ENCODE assay signal across 9 mouse cellular contexts in the genomic region with DNA sequence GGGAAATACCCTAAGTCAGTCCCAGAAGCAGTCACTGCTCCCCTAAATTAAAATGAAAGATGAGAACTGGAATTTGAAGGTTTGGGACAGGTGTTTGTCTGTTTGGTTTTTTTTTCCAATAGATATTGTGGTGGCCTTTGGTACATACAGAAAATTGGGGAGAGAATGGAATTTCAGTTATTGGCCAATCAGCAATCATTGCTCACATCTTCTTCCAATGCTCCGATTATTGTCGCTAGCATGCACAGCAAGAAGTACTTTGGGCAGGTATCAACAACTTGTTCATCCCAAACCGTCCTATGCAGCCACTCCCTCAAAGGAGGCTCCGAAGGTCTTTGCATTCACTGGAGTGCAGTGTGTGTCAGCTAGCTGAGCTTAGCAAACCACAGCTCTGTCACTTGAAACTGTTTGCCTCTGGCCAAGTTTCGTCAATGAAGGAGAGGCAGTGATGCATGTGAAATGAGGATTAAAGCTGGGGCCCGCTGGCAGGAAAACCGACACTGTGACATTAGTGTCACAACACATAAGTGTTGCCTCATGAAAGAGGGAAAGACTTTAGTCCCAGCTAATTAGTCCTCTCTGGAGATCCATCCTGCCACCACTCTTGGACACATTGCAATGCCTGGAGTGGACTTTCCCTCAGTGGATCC.
DNase-seq lines count a peak whose midpoint lies in the region; TF ChIP-seq lines count a peak whose summit lies in the region.
"Had no signal": no experiment of that assay in that cellular context is flagged by ENCODE, and none has a peak within 500 bp of the region (broad histone marks: within the 10 kb centered on the region; RNA-seq: fewer than 3 reads in every experiment).

No protein-coding gene starts in this region.

- intact Hi-C loops in heart, postnatal 14 days (cut with DNase I) = no loop called here

- TF ChIP-seq EP300 in CH12.LX (IDR thresholded peaks at IDR 0.05; ENCODE audit: low read length) = peak; percentile 72

- DNase-seq in CH12.LX (ENCODE audit: extremely low read depth) = peak; percentile 87
- peak; percentile 97 for DNase-seq in brain, embryonic 14.5 days (ENCODE audit: low read depth)
- DNase-seq in gastrocnemius, postnatal 10 days = peak; percentile 25
- peak; percentile 5 to 19 for DNase-seq in kidney, postnatal 36 days
- no peak for DNase-seq in testis, postnatal 14 days (ENCODE audit: low spot score)
- DNase-seq in heart, postnatal 14 days = no peak
- DNase-seq in cerebellum, adult 9-10 months = no peak
- DNase-seq in layer of hippocampus, adult 18-20 months (ENCODE audit: low spot score in 2 of 2) = no peak

- peak overlapping the region; percentile 77 for H3K27ac ChIP-seq in CH12.LX (ENCODE audit: insufficient read depth, low read depth)

- in situ Hi-C loops in CH12.LX (cut with MboI; ENCODE audit: low pct_ligation_motif_present, low pct_unique_long_range_greater_than_20kb, low sequenced_read_pairs) = no loop called here

- no peaks in the 10 kb centered on the region for H3K27me3 ChIP-seq in CH12.LX (replicated peaks)
- H3K27me3 ChIP-seq: megakaryocyte, embryonic 14.5 days had no signal

- dilution Hi-C loops in CH12.LX (cut with MboI; ENCODE audit: extremely low pct_ligation_motif_present, extremely low pct_unique_long_range_greater_than_20kb, low sequenced_read_pairs) = no loop called here

- H3K4me3 ChIP-seq in CH12.LX (replicated peaks in 1 of 3; ENCODE audit: low read depth in 2 of 3, low read length in 2 of 3, poor library complexity in 1 of 3) = no peak overlapping the region
- H3K4me3 ChIP-seq: megakaryocyte, embryonic 14.5 days had no signal

- H3K4me1 ChIP-seq in CH12.LX (ENCODE audit: control insufficient read depth in 1 of 2, insufficient read depth in 2 of 2) = peaks cover 19 to 40% of the 10 kb centered on the region in 2 experiments
- H3K4me1 ChIP-seq: megakaryocyte, embryonic 14.5 days had no signal

- peak overlapping the region; percentile 88 for H3K4me2 ChIP-seq in CH12.LX (ENCODE audit: insufficient read depth, low read depth, poor library complexity, severe bottlenecking)

- H3K9me3 ChIP-seq in CH12.LX (replicated peaks; ENCODE audit: low read length) = no peaks in the 10 kb centered on the region

- no peak; the same call in 1 of the 2 replicates for TF ChIP-seq RAD21 in CH12.LX (IDR thresholded peaks at IDR 0.05; ENCODE audit: low read depth, low read length)

- peak; percentile 43 for TF ChIP-seq POLR2A in CH12.LX (IDR thresholded peaks at IDR 0.05; ENCODE audit: low read depth, low read length)
- no peak for TF ChIP-seq POLR2A in brain, embryonic 14.5 days (IDR thresholded peaks at IDR 0.05; ENCODE audit: borderline replicate concordance, extremely low read depth, insufficient read depth, insufficient read length, poor library complexity, severe bottlenecking)

- TF ChIP-seq CTCF in CH12.LX (conservative IDR thresholded peaks at IDR 0.05 in 1 of 2, IDR thresholded peaks at IDR 0.05 in 1 of 2; ENCODE audit: low read depth in 2 of 2, low read length in 2 of 2) = no peak
- no peak for TF ChIP-seq CTCF in brain, embryonic 14.5 days (IDR thresholded peaks at IDR 0.05; ENCODE audit: borderline replicate concordance, extremely low read depth, insufficient read depth, insufficient read length)

- H3K79me2 ChIP-seq in CH12.LX (replicated peaks; ENCODE audit: control insufficient read depth, extremely low read depth, insufficient read depth, poor library complexity, severe bottlenecking) = no peaks in the 10 kb centered on the region

- peak overlapping the region; percentile 56 for H3K9ac ChIP-seq in CH12.LX (ENCODE audit: insufficient read depth, low read depth)

- H3K36me3 ChIP-seq in CH12.LX (replicated peaks in 1 of 2; ENCODE audit: control insufficient read depth in 1 of 2, insufficient read depth in 1 of 2, low read length in 1 of 2) = no peaks in the 10 kb centered on the region

TF ChIP-seq in CH12.LX, 34 proteins besides CTCF, POLR2A, EP300 and RAD21:
- TF ChIP-seq ZC3H11A (IDR thresholded peaks at IDR 0.05; ENCODE audit: low read depth, low read length) = no peak
- TF ChIP-seq CHD1 (IDR thresholded peaks at IDR 0.05; ENCODE audit: low read depth, low read length) = peak; percentile 91; the same call in 1 of the 2 replicates
- no peak for TF ChIP-seq ELF1 (IDR thresholded peaks at IDR 0.05; ENCODE audit: low read depth, low read length)
- TF ChIP-seq CHD2 (IDR thresholded peaks at IDR 0.05; ENCODE audit: low read length) = no peak
- TF ChIP-seq BHLHE40 (IDR thresholded peaks at IDR 0.05; ENCODE audit: low read depth, low read length) = peak; percentile 73
- no peak for TF ChIP-seq UBTF (IDR thresholded peaks at IDR 0.05; ENCODE audit: low read depth, low read length)
- no peak for TF ChIP-seq PAX5 (IDR thresholded peaks at IDR 0.05; ENCODE audit: low read length)
- no peak for TF ChIP-seq RCOR1 (conservative IDR thresholded peaks at IDR 0.05; ENCODE audit: low read depth, low read length)
- no peak for TF ChIP-seq SMC3 (IDR thresholded peaks at IDR 0.05; ENCODE audit: low read depth, low read length)
- TF ChIP-seq HCFC1 (IDR thresholded peaks at IDR 0.05; ENCODE audit: low read depth, low read length) = 0 out of 2 replicates have a peak, but pooled peaks have one; percentile 10
- TF ChIP-seq NRF1 (IDR thresholded peaks at IDR 0.05; ENCODE audit: low read depth, low read length) = no peak
- TF ChIP-seq MAX (IDR thresholded peaks at IDR 0.05; ENCODE audit: low read length) = 0 out of 2 replicates have a peak, but pooled peaks have one; percentile 18
- no peak for TF ChIP-seq KAT2A (IDR thresholded peaks at IDR 0.05; ENCODE audit: insufficient replicate concordance, low read length)
- TF ChIP-seq ZKSCAN1 (IDR thresholded peaks at IDR 0.05; ENCODE audit: borderline replicate concordance, low read depth, low read length) = no peak
- no peak for TF ChIP-seq JUN (IDR thresholded peaks at IDR 0.05; ENCODE audit: insufficient read depth, low read depth, low read length)
- TF ChIP-seq IRF4 (IDR thresholded peaks at IDR 0.05; ENCODE audit: low read depth, low read length) = peak; percentile 88
- no peak for TF ChIP-seq USF2 (conservative IDR thresholded peaks at IDR 0.05; ENCODE audit: low read depth, low read length)
- 0 out of 2 replicates have a peak, but pooled peaks have one; percentile 52 for TF ChIP-seq MYC (IDR thresholded peaks at IDR 0.05; ENCODE audit: low read depth, low read length)
- no peak; the same call in 1 of the 2 replicates for TF ChIP-seq JUND (conservative IDR thresholded peaks at IDR 0.05; ENCODE audit: low read depth, low read length)
- TF ChIP-seq POLR2AphosphoS2 (IDR thresholded peaks at IDR 0.05; ENCODE audit: low read depth, low read length) = no peak
- peak; percentile 78 for TF ChIP-seq ETS1 (conservative IDR thresholded peaks at IDR 0.05; ENCODE audit: low read depth, low read length)
- TF ChIP-seq NELFE (IDR thresholded peaks at IDR 0.05; ENCODE audit: low read depth, low read length) = no peak; the same call in 1 of the 2 replicates
- TF ChIP-seq MEF2A (IDR thresholded peaks at IDR 0.05; ENCODE audit: borderline replicate concordance, low read depth, low read length) = peak; percentile 73
- TF ChIP-seq E2F4 (IDR thresholded peaks at IDR 0.05; ENCODE audit: insufficient replicate concordance, low read depth, low read length) = no peak
- TF ChIP-seq SIN3A (IDR thresholded peaks at IDR 0.05; ENCODE audit: low read length) = peak; percentile 51; the same call in 1 of the 2 replicates
- no peak for TF ChIP-seq MAZ (IDR thresholded peaks at IDR 0.05; ENCODE audit: low read depth, low read length)
- TF ChIP-seq USF1 (IDR thresholded peaks at IDR 0.05; ENCODE audit: low read depth, low read length) = no peak
- TF ChIP-seq TCF12 (IDR thresholded peaks at IDR 0.05; ENCODE audit: low read depth, low read length) = peak; percentile 77; the same call in 1 of the 2 replicates
- no peak; the same call in 1 of the 2 replicates for TF ChIP-seq MAFK (IDR thresholded peaks at IDR 0.05; ENCODE audit: insufficient replicate concordance, low read length)
- TF ChIP-seq TBP (conservative IDR thresholded peaks at IDR 0.05; ENCODE audit: low read depth, low read length) = peak; percentile 76
- TF ChIP-seq ZMIZ1 (IDR thresholded peaks at IDR 0.05; ENCODE audit: low read depth, low read length) = peak; percentile 76; the same call in 1 of the 2 replicates
- no peak for TF ChIP-seq GABPA (IDR thresholded peaks at IDR 0.05; ENCODE audit: insufficient replicate concordance, low read depth, low read length)
- TF ChIP-seq ZNF384 (IDR thresholded peaks at IDR 0.05; ENCODE audit: low read depth, low read length) = peak; percentile 5; the same call in 1 of the 2 replicates
- no peak for TF ChIP-seq MXI1 (IDR thresholded peaks at IDR 0.05; ENCODE audit: low read depth, low read length)

Comparison
In these comparisons a context has a peak if more than half of its experiments do, and no peak if none do; other contexts are left out.
1. DNase-seq: peak in CH12.LX (single experiment), brain, embryonic 14.5 days (single experiment), gastrocnemius, postnatal 10 days (single experiment) and kidney, postnatal 36 days (2 of 2); none in testis, postnatal 14 days (single experiment), heart, postnatal 14 days (0 of 2), cerebellum, adult 9-10 months (single experiment) and layer of hippocampus, adult 18-20 months (0 of 2).